ENCODE assay signal across 26 mouse cellular contexts in genomic region chr5:52046704-52047103, GRCm38 (mm10).
DNase-seq lines count a peak whose midpoint lies in the region; ATAC-seq and TF ChIP-seq lines count a peak whose summit lies in the region.
"Had no signal": no experiment of that assay in that cellular context is flagged by ENCODE, and none has a peak within 500 bp of the region (broad histone marks: within the 10 kb centered on the region; RNA-seq: fewer than 3 reads in every experiment).

No protein-coding gene starts in this region.

- no peak overlapping the region for H3K9ac ChIP-seq in liver, embryonic 11.5 days (ENCODE audit: low read depth, low read length)
- H3K9ac ChIP-seq: forebrain, embryonic 13.5 days; heart, embryonic 12.5 days; heart, embryonic 15.5 days; hindbrain, embryonic 14.5 days had no signal

- DNase-seq in 416B (ENCODE audit: low read depth) = peak; percentile 7
- DNase-seq in G1E (ENCODE audit: low spot score) = no peak
- DNase-seq in liver, embryonic 11.5 days (ENCODE audit: low spot score) = no peak
- DNase-seq in right cerebral cortex, adult 2 months (ENCODE audit: low spot score in 2 of 2) = no peak
- no peak for DNase-seq in cerebellum, postnatal 36 days
- DNase-seq: adrenal gland, postnatal 10 days; adrenal gland, postnatal 36 days; cerebellum, adult 18-20 months; cerebellum, adult 9-10 months; cerebellum, postnatal 14 days; gastrocnemius, postnatal 10 days; gastrocnemius, postnatal 36 days; heart, postnatal 14 days; heart, postnatal 4 days had no signal

- TF ChIP-seq CTCF in G1E (IDR thresholded peaks at IDR 0.05; ENCODE audit: low read depth, low read length) = no peak

- 55% methylated on average over 3 of the region's 3 CpGs for WGBS in liver, embryonic 11.5 days

- H3K27ac ChIP-seq in liver, embryonic 11.5 days (ENCODE audit: low read depth, low read length) = no peak overlapping the region
- H3K27ac ChIP-seq: forebrain, embryonic 10.5 days; forebrain, embryonic 13.5 days; heart, embryonic 15.5 days; hindbrain, embryonic 14.5 days; hindbrain, postnatal 0 days had no signal

- H3K36me3 ChIP-seq in G1E (replicated peaks) = no peaks in the 10 kb centered on the region
- no peaks in the 10 kb centered on the region for H3K36me3 ChIP-seq in liver, embryonic 11.5 days (ENCODE audit: control insufficient read depth, insufficient read depth, low read length)
- H3K36me3 ChIP-seq: forebrain, embryonic 10.5 days; heart, embryonic 12.5 days; heart, embryonic 15.5 days had no signal

- peak; percentile 22; the same call in 1 of the 2 replicates for ATAC-seq in G1E (ENCODE audit: extremely low read depth, insufficient number of reproducible peaks, low FRiP score, poor library complexity, severe bottlenecking)
- ATAC-seq in common myeloid progenitor, adult 5-6 weeks (replicated peaks; ENCODE audit: low read depth, poor library complexity, severe bottlenecking) = peak; percentile 60; the same call in 1 of the 2 replicates
- ATAC-seq in megakaryocyte-erythroid progenitor cell, adult 5-6 weeks (replicated peaks; ENCODE audit: low FRiP score, low TSS enrichment, poor library complexity, severe bottlenecking) = 0 out of 2 replicates have a peak, but pooled peaks have one; percentile 10
- ATAC-seq in liver, embryonic 11.5 days (replicated peaks; ENCODE audit: low FRiP score) = no peak
- ATAC-seq: CD4-positive, CD25-positive, alpha-beta regulatory T cell, adult 4 months; forebrain, embryonic 13.5 days; forebrain, embryonic 16.5 days; hindbrain, postnatal 0 days; inflammation-experienced regulatory T-cells, adult 6 months; intestine, embryonic 16.5 days had no signal

- H3K9me3 ChIP-seq in G1E (replicated peaks) = peaks cover 10% of the 10 kb centered on the region
- no peaks in the 10 kb centered on the region for H3K9me3 ChIP-seq in liver, embryonic 11.5 days (ENCODE audit: control insufficient read depth, low read length)
- H3K9me3 ChIP-seq: forebrain, embryonic 10.5 days; forebrain, embryonic 13.5 days; heart, embryonic 12.5 days; heart, embryonic 15.5 days had no signal

- no peaks in the 10 kb centered on the region for H3K4me1 ChIP-seq in G1E (ENCODE audit: insufficient read depth, low read depth, low read length)
- no peaks in the 10 kb centered on the region for H3K4me1 ChIP-seq in liver, embryonic 11.5 days (replicated peaks; ENCODE audit: control insufficient read depth, insufficient read depth, low read length)
- H3K4me1 ChIP-seq: forebrain, embryonic 10.5 days had no signal

- no peak overlapping the region for H3K4me3 ChIP-seq in G1E (ENCODE audit: low read depth, low read length)
- H3K4me3 ChIP-seq in liver, embryonic 11.5 days (ENCODE audit: low read depth, low read length) = no peak overlapping the region
- H3K4me3 ChIP-seq: forebrain, embryonic 10.5 days; forebrain, embryonic 13.5 days; heart, embryonic 12.5 days; heart, embryonic 15.5 days had no signal

- H3K27me3 ChIP-seq in G1E (ENCODE audit: insufficient read depth, low read length) = no peaks in the 10 kb centered on the region
- H3K27me3 ChIP-seq in liver, embryonic 11.5 days (replicated peaks; ENCODE audit: control insufficient read depth, insufficient read depth, low read length) = no peaks in the 10 kb centered on the region
- H3K27me3 ChIP-seq: forebrain, embryonic 13.5 days; heart, embryonic 12.5 days; heart, embryonic 15.5 days had no signal

- H3K4me2 ChIP-seq in liver, embryonic 11.5 days = no peak overlapping the region
- H3K4me2 ChIP-seq: forebrain, embryonic 13.5 days; heart, embryonic 12.5 days; heart, embryonic 15.5 days; hindbrain, embryonic 14.5 days had no signal
